Mouse (Mus musculus): ENCODE data around the gene Sestd1. TPM values are rescaled to one million over a fixed set of nuclear protein-coding genes. Genes with fewer than 3 reads are reported as not detected.

Gene Sestd1
- polyA plus RNA-seq, 1 experiment from 2014 or later = 14.7 TPM

DNA sequence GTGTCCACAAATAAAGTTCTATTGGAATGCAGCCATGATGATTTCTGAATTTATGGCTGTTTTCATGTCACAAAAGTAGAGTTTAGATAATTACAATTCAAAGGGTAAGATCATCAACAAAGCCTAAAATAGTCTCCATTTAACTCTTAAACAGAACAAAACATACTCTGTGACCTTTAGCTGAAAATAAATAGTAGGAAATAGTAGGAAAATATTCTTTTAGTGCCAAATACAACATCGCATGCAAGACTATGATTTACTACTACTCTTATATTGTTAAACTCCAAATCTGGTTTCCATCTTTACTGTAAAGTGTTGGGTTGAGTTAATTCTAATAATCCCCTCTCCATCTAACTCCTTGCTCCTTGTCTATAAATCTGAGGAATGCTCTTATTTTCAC lies 147.0 kb downstream of the Sestd1 start:
- DNase-seq (ENCODE audit: low spot score) = no peak
- WGBS = 94% methylated on average over 1 of the region's 1 CpGs

More for the DNA sequence above, 147.0 kb downstream of the Sestd1 start:
- H3K36me3 ChIP-seq = no peaks in the 10 kb centered on the region
- no peak overlapping the region for H3K4me3 ChIP-seq
- no peaks in the 10 kb centered on the region for H3K9me3 ChIP-seq (replicated peaks)
- H3K27me3 ChIP-seq (ENCODE audit: low read depth, poor library complexity, severe bottlenecking) = no peaks in the 10 kb centered on the region
- H3K4me1 ChIP-seq = no peaks in the 10 kb centered on the region
- no peak overlapping the region for H3K27ac ChIP-seq (replicated peaks)

Other genes starting within 250 kb of the Sestd1 start
- 3.5 and 4.3 TPM in 2 replicates for gene Ccdc141, start 110.0 kb downstream of the Sestd1 start, polyA plus RNA-seq (2016; fragmentation: Nextera tagmentation; extraction: Ambion mirVana)

Measured in midbrain, embryonic 10.5 days (tissue).